Mouse (Mus musculus) CH12.LX (cell line): Measurements from ENCODE around the gene Gm17268. TPM values are rescaled to one million over a fixed set of nuclear protein-coding genes. Genes with fewer than 3 reads are reported as not detected.

Source experiments
- DNase-seq: peaks from one replicate; pipeline ENCODE4 v3.0.0-alpha.2; 2013; ENCODE audit errors: extremely low read depth
- H3K27ac ChIP-seq: 2 replicates; pipeline ENCODE4 v1.5.1; 2012; ENCODE audit warnings: low read depth, mild to moderate bottlenecking, control low read depth, moderate library complexity; ENCODE audit not compliant: insufficient read depth
- H3K27me3 ChIP-seq: replicated peaks from 2 replicates; pipeline ENCODE3; 2012; ENCODE audit warnings: inconsistent platforms
- H3K36me3 ChIP-seq, 2 experiments: replicated peaks in 1 of 2; 2 replicates each; pipeline versions ENCODE3 to v1.6.1; 2012; ENCODE audit warnings: inconsistent platforms in 1 of 2, low read length in 1 of 2, mild to moderate bottlenecking in 1 of 2, mixed read lengths in 1 of 2, moderate library complexity in 1 of 2; ENCODE audit not compliant: control insufficient read depth in 1 of 2, insufficient read depth in 1 of 2
- H3K4me1 ChIP-seq, 2 experiments: 2 replicates each; pipeline ENCODE4 v1.6.1; 2012; ENCODE audit warnings: inconsistent platforms in 1 of 2, moderate library complexity in 1 of 2; ENCODE audit not compliant: insufficient read depth in 2 of 2, control insufficient read depth in 1 of 2
- H3K4me2 ChIP-seq: 2 replicates; pipeline ENCODE4 v1.6.1; 2012; ENCODE audit warnings: low read depth, mild to moderate bottlenecking, control low read depth; ENCODE audit not compliant: poor library complexity, insufficient read depth, severe bottlenecking
- H3K4me3 ChIP-seq, 3 experiments: fragments of 150-350 bp in 1 of 3; sonication (generic) in 1 of 3; replicated peaks in 1 of 3; 2 replicates each; pipeline versions ENCODE3 to v1.5.1; 2011 to 2012; ENCODE audit warnings: low read depth in 2 of 3, low read length in 2 of 3, mild to moderate bottlenecking in 2 of 3, moderate library complexity in 2 of 3, control low read depth in 1 of 3, improper control_type of control experiment in 1 of 3, inconsistent platforms in 1 of 3, mixed read lengths in 1 of 3; ENCODE audit not compliant: poor library complexity in 1 of 3
- H3K79me2 ChIP-seq: replicated peaks from 2 replicates; pipeline ENCODE4 v1.6.1; 2012; ENCODE audit warnings: mild to moderate bottlenecking, moderate library complexity; ENCODE audit not compliant: control insufficient read depth, poor library complexity, insufficient read depth, severe bottlenecking; ENCODE audit errors: extremely low read depth
- H3K9ac ChIP-seq: 2 replicates; pipeline ENCODE4 v1.6.1; 2012; ENCODE audit warnings: low read depth, mild to moderate bottlenecking, control low read depth, moderate library complexity; ENCODE audit not compliant: insufficient read depth
- H3K9me3 ChIP-seq: replicated peaks from 2 replicates; pipeline ENCODE3; 2012; ENCODE audit warnings: low read length, inconsistent platforms, mixed read lengths
- BHLHE40 ChIP-seq: IDR thresholded peaks from 2 replicates; pipeline ENCODE4 v1.6.1; 2011; ENCODE audit warnings: mild to moderate bottlenecking, low read depth, low read length, improper control_type of control experiment
- CHD2 ChIP-seq: IDR thresholded peaks from 2 replicates; pipeline ENCODE4 v1.6.1; 2011; ENCODE audit warnings: low read length, improper control_type of control experiment
- CTCF ChIP-seq, 2 experiments: IDR thresholded peaks in 1 of 2; conservative IDR thresholded peaks in 1 of 2; 2 replicates each; pipeline ENCODE4 v1.5.1; 2011 to 2012; ENCODE audit warnings: low read depth in 2 of 2, low read length in 2 of 2, improper control_type of control experiment in 1 of 2, inconsistent platforms in 1 of 2, mild to moderate bottlenecking in 1 of 2, moderate library complexity in 1 of 2
- E2F4 ChIP-seq: IDR thresholded peaks from 2 replicates; pipeline ENCODE4 v1.6.1; 2011; ENCODE audit warnings: low read depth, low read length, improper control_type of control experiment; ENCODE audit not compliant: insufficient replicate concordance
- ELF1 ChIP-seq: IDR thresholded peaks from 2 replicates; pipeline ENCODE4 v1.6.1; 2014; ENCODE audit warnings: low read depth, mild to moderate bottlenecking, inconsistent platforms, low read length, improper control_type of control experiment
- ETS1 ChIP-seq: conservative IDR thresholded peaks from 2 replicates; pipeline ENCODE4 v1.6.1; 2012; ENCODE audit warnings: low read depth, mild to moderate bottlenecking, inconsistent platforms, low read length, improper control_type of control experiment, moderate library complexity
- GABPA ChIP-seq: IDR thresholded peaks from 2 replicates; pipeline ENCODE4 v1.6.1; 2012; ENCODE audit warnings: low read depth, low read length, improper control_type of control experiment, inconsistent platforms; ENCODE audit not compliant: insufficient replicate concordance
- HCFC1 ChIP-seq: IDR thresholded peaks from 2 replicates; pipeline ENCODE4 v1.6.1; 2012; ENCODE audit warnings: low read depth, mild to moderate bottlenecking, inconsistent platforms, low read length, improper control_type of control experiment
- IRF4 ChIP-seq: IDR thresholded peaks from 2 replicates; pipeline ENCODE4 v1.6.1; 2014; ENCODE audit warnings: low read depth, mild to moderate bottlenecking, inconsistent platforms, low read length, improper control_type of control experiment
- JUN ChIP-seq: IDR thresholded peaks from 2 replicates; pipeline ENCODE4 v1.6.1; 2011; ENCODE audit warnings: low read depth, mild to moderate bottlenecking, low read length, improper control_type of control experiment, moderate library complexity; ENCODE audit not compliant: insufficient read depth
- JUND ChIP-seq: conservative IDR thresholded peaks from 2 replicates; pipeline ENCODE4 v1.6.1; 2011; ENCODE audit warnings: low read depth, low read length, improper control_type of control experiment
- KAT2A ChIP-seq: IDR thresholded peaks from 2 replicates; pipeline ENCODE4 v1.6.1; 2012; ENCODE audit warnings: low read length, improper control_type of control experiment, inconsistent platforms; ENCODE audit not compliant: insufficient replicate concordance
- MAFK ChIP-seq: IDR thresholded peaks from 2 replicates; pipeline ENCODE4 v1.6.1; 2011; ENCODE audit warnings: low read length, improper control_type of control experiment; ENCODE audit not compliant: insufficient replicate concordance
- MAX ChIP-seq: IDR thresholded peaks from 2 replicates; pipeline ENCODE4 v1.6.1; 2011; ENCODE audit warnings: low read length, improper control_type of control experiment
- MAZ ChIP-seq: IDR thresholded peaks from 2 replicates; pipeline ENCODE4 v1.6.1; 2012; ENCODE audit warnings: low read depth, mild to moderate bottlenecking, inconsistent platforms, low read length, improper control_type of control experiment, moderate library complexity
- MEF2A ChIP-seq: IDR thresholded peaks from 2 replicates; pipeline ENCODE4 v1.6.1; 2014; ENCODE audit warnings: low read depth, mild to moderate bottlenecking, inconsistent platforms, low read length, improper control_type of control experiment, borderline replicate concordance
- MXI1 ChIP-seq: IDR thresholded peaks from 2 replicates; pipeline ENCODE4 v1.6.1; 2011; ENCODE audit warnings: mild to moderate bottlenecking, low read depth, low read length, improper control_type of control experiment
- NELFE ChIP-seq: IDR thresholded peaks from 2 replicates; pipeline ENCODE4 v1.6.1; 2011; ENCODE audit warnings: low read depth, low read length, improper control_type of control experiment
- NRF1 ChIP-seq: IDR thresholded peaks from 2 replicates; pipeline ENCODE4 v1.6.1; 2014; ENCODE audit warnings: low read depth, mild to moderate bottlenecking, inconsistent platforms, low read length, improper control_type of control experiment, moderate library complexity
- PAX5 ChIP-seq: IDR thresholded peaks from 2 replicates; pipeline ENCODE4 v1.6.1; 2012; ENCODE audit warnings: low read length, inconsistent platforms, mixed read lengths
- POLR2A ChIP-seq: IDR thresholded peaks from 2 replicates; pipeline ENCODE4 v1.6.1; 2011; ENCODE audit warnings: low read depth, mild to moderate bottlenecking, improper control_type of control experiment, low read length
- POLR2AphosphoS2 ChIP-seq: IDR thresholded peaks from 2 replicates; pipeline ENCODE4 v1.6.1; 2011; ENCODE audit warnings: low read depth, low read length, improper control_type of control experiment
- RAD21 ChIP-seq: IDR thresholded peaks from 2 replicates; pipeline ENCODE4 v1.6.1; 2011; ENCODE audit warnings: low read depth, mild to moderate bottlenecking, low read length, improper control_type of control experiment, moderate library complexity
- TBP ChIP-seq: conservative IDR thresholded peaks from 2 replicates; pipeline ENCODE4 v1.6.1; 2011; ENCODE audit warnings: low read depth, low read length, improper control_type of control experiment
- TCF12 ChIP-seq: IDR thresholded peaks from 2 replicates; pipeline ENCODE4 v1.6.1; 2014; ENCODE audit warnings: low read depth, mild to moderate bottlenecking, inconsistent platforms, low read length, improper control_type of control experiment
- UBTF ChIP-seq: IDR thresholded peaks from 2 replicates; pipeline ENCODE4 v1.6.1; 2012; ENCODE audit warnings: low read depth, mild to moderate bottlenecking, inconsistent platforms, low read length, improper control_type of control experiment, moderate library complexity
- USF1 ChIP-seq: IDR thresholded peaks from 2 replicates; pipeline ENCODE4 v1.6.1; 2014; ENCODE audit warnings: low read depth, mild to moderate bottlenecking, inconsistent platforms, low read length, improper control_type of control experiment
- USF2 ChIP-seq: conservative IDR thresholded peaks from 2 replicates; pipeline ENCODE4 v1.6.1; 2011; ENCODE audit warnings: low read depth, low read length, improper control_type of control experiment
- ZC3H11A ChIP-seq: IDR thresholded peaks from 2 replicates; pipeline ENCODE4 v1.6.1; 2012; ENCODE audit warnings: low read depth, mild to moderate bottlenecking, inconsistent platforms, low read length, improper control_type of control experiment
- ZKSCAN1 ChIP-seq: IDR thresholded peaks from 2 replicates; pipeline ENCODE4 v1.6.1; 2012; ENCODE audit warnings: low read depth, inconsistent platforms, low read length, improper control_type of control experiment, borderline replicate concordance
- ZNF384 ChIP-seq: IDR thresholded peaks from 2 replicates; pipeline ENCODE4 v1.6.1; 2012; ENCODE audit warnings: low read depth, low read length, improper control_type of control experiment, inconsistent platforms
- dilution Hi-C: fragments of 300-500 bp; cut with MboI; formaldehyde crosslinking; loops from 2 replicates; pipeline ENCODE4 v1.14.3; 2020; ENCODE audit warnings: low sequenced_read_pairs; ENCODE audit not compliant: extremely low pct_unique_long_range_greater_than_20kb, extremely low pct_ligation_motif_present
- in situ Hi-C: fragments of 300-500 bp; cut with MboI; formaldehyde crosslinking; loops from 3 replicates; pipeline ENCODE4 v1.14.3; 2019; ENCODE audit warnings: low sequenced_read_pairs, low pct_ligation_motif_present, low pct_unique_long_range_greater_than_20kb, mixed read lengths
- polyA plus RNA-seq: library from polyadenylated mRNA; unstranded; fragments of >175 nt; gene quantifications from 2 replicates; pipeline ENCODE4 v1.2.1, GENCODE M21; 2012; ENCODE audit warnings: low read depth; ENCODE audit not compliant: insufficient read length
- total RNA-seq, 2 experiments: library from RNA; depleted of rRNA; stranded (reverse); fragments of 300-350 nt in 1 of 2; fragments of >200 nt in 1 of 2; gene quantifications; 2 replicates each; pipeline ENCODE4 v1.2.3; 2012 to 2014

Gene Gm17268
- total and polyA plus RNA-seq, 3 experiments: not detected

GRCm38 (mm10) chr11:82011411-82012193, 26.8 kb downstream of the Gm17268 start:
- no peak overlapping the region for H3K4me2 ChIP-seq
- H3K27ac ChIP-seq: no peak overlapping the region
- no peaks in the 10 kb centered on the region for H3K36me3 ChIP-seq
- TF ChIP-seq BHLHE40 (no peak), ELF1 (no peak), ZC3H11A (no peak), PAX5 (no peak), CTCF (conservative IDR thresholded peaks at IDR 0.05 in 1 of 2, IDR thresholded peaks at IDR 0.05 in 1 of 2; ENCODE audit: low read depth in 2 of 2, low read length in 2 of 2) (no peak), RAD21 (no peak), NRF1 (no peak), IRF4 (no peak), HCFC1 (no peak), MAX (no peak), MAZ (no peak), CHD2 (no peak), ETS1 (no peak), POLR2A (no peak), ZKSCAN1 (no peak), MAFK (no peak), USF2 (no peak), TCF12 (no peak), JUN (no peak), KAT2A (no peak)
- H3K4me3 ChIP-seq: no peak overlapping the region
- no peak overlapping the region for H3K9ac ChIP-seq
- in situ Hi-C loops: no loop called here
- H3K79me2 ChIP-seq: no peaks in the 10 kb centered on the region
- dilution Hi-C loops: no loop called here
- DNase-seq: no peak
- peaks cover 14% of the 10 kb centered on the region for H3K27me3 ChIP-seq
- no peaks in the 10 kb centered on the region for H3K9me3 ChIP-seq
- peaks cover 9 to 26% of the 10 kb centered on the region in 2 experiments; a peak in 3 of 4 replicates for H3K4me1 ChIP-seq

DNA sequence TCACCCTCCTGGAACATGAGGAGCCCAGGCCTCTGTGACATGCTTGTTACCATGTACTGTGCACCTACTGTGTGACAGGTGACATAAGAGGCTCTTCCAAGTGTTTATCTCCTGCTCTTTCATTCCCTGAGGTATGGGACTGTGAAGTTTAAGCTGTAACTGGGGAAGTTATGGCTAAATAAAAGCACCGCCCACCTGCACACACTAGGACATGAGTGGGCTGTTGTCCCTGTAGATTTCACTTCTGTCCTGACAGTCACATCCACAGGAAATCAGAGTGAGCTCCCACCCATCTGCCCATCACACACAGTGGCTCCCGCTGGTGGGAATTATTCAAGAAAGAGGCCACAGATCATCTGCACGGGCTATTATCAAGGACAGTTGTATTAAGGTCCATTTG, 28.2 kb downstream of the Gm17268 start:
- Histone ChIP-seq H3K36me3 (no peaks in the 10 kb centered on the region), H3K79me2 (no peaks in the 10 kb centered on the region), H3K9ac (no peak overlapping the region), H3K27me3 (peaks cover 14% of the 10 kb centered on the region), H3K4me2 (no peak overlapping the region), H3K9me3 (no peaks in the 10 kb centered on the region), H3K4me1 (peaks cover 4 to 24% of the 10 kb centered on the region in 2 experiments; a peak in 3 of 4 replicates), H3K27ac (no peak overlapping the region), H3K4me3 (no peak overlapping the region)
- in situ Hi-C loops (no loop called here), dilution Hi-C loops (no loop called here)
- no peak for DNase-seq
- no peak for TF ChIP-seq MEF2A
- TF ChIP-seq JUND: no peak
- TF ChIP-seq USF1: no peak
- no peak for TF ChIP-seq E2F4
- no peak for TF ChIP-seq GABPA
- TF ChIP-seq UBTF: no peak
- TF ChIP-seq ZKSCAN1: no peak
- no peak for TF ChIP-seq POLR2AphosphoS2
- TF ChIP-seq JUN: no peak
- TF ChIP-seq IRF4: no peak
- no peak for TF ChIP-seq NELFE
- TF ChIP-seq TBP: no peak
- TF ChIP-seq MXI1: no peak
- no peak for TF ChIP-seq TCF12
- TF ChIP-seq ZNF384: no peak
- TF ChIP-seq KAT2A: no peak
